Mouse (Mus musculus): ENCODE data around the gene 2200002D01Rik. TPM values are rescaled to one million over a fixed set of nuclear protein-coding genes. Genes with fewer than 3 reads are reported as not detected.

Gene 2200002D01Rik
- polyA plus RNA-seq, 1 experiment from 2014 or later, result 0.29 TPM

GRCm38 (mm10) chr7:29202577-29202976 is 45.7 kb downstream of the 2200002D01Rik start:
- Histone ChIP-seq H3K4me1 (ENCODE audit: control insufficient read depth, insufficient read depth, low read length) (no peaks in the 10 kb centered on the region), H3K4me2 (ENCODE audit: low read length) (no peak overlapping the region), H3K4me3 (replicated peaks; ENCODE audit: low read depth, low read length) (no peak overlapping the region), H3K27ac (replicated peaks; ENCODE audit: low read depth, low read length) (no peak overlapping the region), H3K9me3 (ENCODE audit: control insufficient read depth, low read length) (no peaks in the 10 kb centered on the region), H3K27me3 (ENCODE audit: control insufficient read depth, insufficient read depth, low read length) (no peaks in the 10 kb centered on the region), H3K9ac (replicated peaks; ENCODE audit: low read length) (no peak overlapping the region), H3K36me3 (ENCODE audit: control insufficient read depth, insufficient read depth, low read length) (no peaks in the 10 kb centered on the region)
- DNase-seq (no peak), ATAC-seq (ENCODE audit: low FRiP score, low TSS enrichment) (no peak)
- WGBS, result 81% methylated on average over 6 of the region's 6 CpGs

Other genes starting within 250 kb of the 2200002D01Rik start
- 5.2 and 7.8 TPM in 2 replicates for gene Ryr1, start 123.3 kb downstream of the 2200002D01Rik start, polyA plus RNA-seq (2014; fragmentation: Nextera tagmentation; extraction: Ambion mirVana)
- 0.70 and 0.86 TPM in 2 replicates for gene Rasgrp4, start 113.6 kb downstream of the 2200002D01Rik start, polyA plus RNA-seq (2014; fragmentation: Nextera tagmentation; extraction: Ambion mirVana)
- gene Fam98c, start 92.2 kb downstream of the 2200002D01Rik start, polyA plus RNA-seq (2014; fragmentation: Nextera tagmentation; extraction: Ambion mirVana), result 17.7 and 21.3 TPM in 2 replicates
- 0.32 and 0.55 TPM in 2 replicates for gene Ggn, start 78.3 kb downstream of the 2200002D01Rik start, polyA plus RNA-seq (2014; fragmentation: Nextera tagmentation; extraction: Ambion mirVana)
- gene Spred3, start 78.1 kb downstream of the 2200002D01Rik start, polyA plus RNA-seq (2014; fragmentation: Nextera tagmentation; extraction: Ambion mirVana), result 9.4 and 11.2 TPM in 2 replicates
- gene Psmd8, start 67.8 kb downstream of the 2200002D01Rik start, polyA plus RNA-seq (2014; fragmentation: Nextera tagmentation; extraction: Ambion mirVana), result 290 and 302 TPM in 2 replicates
- gene Catsperg1, start 34.4 kb downstream of the 2200002D01Rik start, polyA plus RNA-seq (2014; fragmentation: Nextera tagmentation; extraction: Ambion mirVana), result 3.6 TPM in 2 replicates
- 0.54 and 0.85 TPM in 2 replicates for gene Kcnk6, start 16.0 kb downstream of the 2200002D01Rik start, polyA plus RNA-seq (2014; fragmentation: Nextera tagmentation; extraction: Ambion mirVana)
- 86.6 and 107 TPM in 2 replicates for gene Yif1b, start 10.1 kb downstream of the 2200002D01Rik start, polyA plus RNA-seq (2014; fragmentation: Nextera tagmentation; extraction: Ambion mirVana)
- 52.3 and 66.3 TPM in 2 replicates for gene Spint2, start 33.4 kb upstream of the 2200002D01Rik start, polyA plus RNA-seq (2014; fragmentation: Nextera tagmentation; extraction: Ambion mirVana)
- 0.94 and 3.9 TPM in 2 replicates for gene Ppp1r14a, start 40.8 kb upstream of the 2200002D01Rik start, polyA plus RNA-seq (2014; fragmentation: Nextera tagmentation; extraction: Ambion mirVana)
- 203 and 214 TPM in 2 replicates for gene Dpf1, start 55.5 kb upstream of the 2200002D01Rik start, polyA plus RNA-seq (2014; fragmentation: Nextera tagmentation; extraction: Ambion mirVana)